Mouse (Mus musculus) gastrocnemius, adult 18-20 months (tissue): ENCODE results near the gene Ddx31. TPM values are rescaled to one million over a fixed set of nuclear protein-coding genes. Genes with fewer than 3 reads are reported as not detected.

ENCODE experiments used
- DNase-seq: peaks from one replicate; pipeline ENCODE4 v3.0.0; 2021; ENCODE audit warnings: low spot score
- total RNA-seq, 2 experiments: library from RNA; stranded (reverse); gene quantifications; 2 replicates each; pipeline ENCODE4 v1.2.3; 2021

The Ddx31 gene
- total RNA-seq, 2 experiments from 2014 or later: 4.5 to 5.2 TPM

- DNase-seq: no peak
Measured at GRCm38 (mm10) chr2:28860678-28861423, 20.6 kb downstream of the Ddx31 start.

GRCm38 (mm10) chr2:28863857-28864256, 23.7 kb downstream of the Ddx31 start:
- no peak for DNase-seq

- DNase-seq: no peak
Measured at GRCm38 (mm10) chr2:28867495-28867894, 27.3 kb downstream of the Ddx31 start.

GRCm38 (mm10) chr2:28875554-28875953, 35.3 kb downstream of the Ddx31 start:
- DNase-seq: no peak

GRCm38 (mm10) chr2:28881275-28881674, 41.1 kb downstream of the Ddx31 start:
- DNase-seq: no peak

- DNase-seq: no peak
Measured at GRCm38 (mm10) chr2:28882047-28882446, 41.8 kb downstream of the Ddx31 start.

GRCm38 (mm10) chr2:28882826-28883485, 42.8 kb downstream of the Ddx31 start:
- peak; percentile 9 for DNase-seq

GRCm38 (mm10) chr2:28884914-28885313, 44.7 kb downstream of the Ddx31 start:
- no peak for DNase-seq

- DNase-seq: no peak
Measured at GRCm38 (mm10) chr2:28892796-28893195, 52.6 kb downstream of the Ddx31 start.

- no peak for DNase-seq
Measured at GRCm38 (mm10) chr2:28893526-28893925, 53.3 kb downstream of the Ddx31 start.

GRCm38 (mm10) chr2:28895876-28896275, 55.7 kb downstream of the Ddx31 start:
- no peak for DNase-seq

- DNase-seq: no peak
Measured at GRCm38 (mm10) chr2:28897340-28897899, 57.2 kb downstream of the Ddx31 start.

GRCm38 (mm10) chr2:28902291-28902690, 62.1 kb downstream of the Ddx31 start:
- no peak for DNase-seq

GRCm38 (mm10) chr2:28903871-28904270, 63.7 kb downstream of the Ddx31 start:
- DNase-seq: no peak

GRCm38 (mm10) chr2:28904786-28905185, 64.6 kb downstream of the Ddx31 start:
- DNase-seq: no peak

- no peak for DNase-seq
Measured at GRCm38 (mm10) chr2:28905561-28905960, 65.4 kb downstream of the Ddx31 start.

- no peak for DNase-seq
Measured at GRCm38 (mm10) chr2:28907691-28908388, 67.6 kb downstream of the Ddx31 start.

GRCm38 (mm10) chr2:28908389-28909153, 68.4 kb downstream of the Ddx31 start:
- peak; percentile 12 for DNase-seq

GRCm38 (mm10) chr2:28909186-28909817, 69.1 kb downstream of the Ddx31 start:
- DNase-seq: no peak

- no peak for DNase-seq
Measured at GRCm38 (mm10) chr2:28909818-28910710, 69.9 kb downstream of the Ddx31 start.
